Mouse (Mus musculus) lung, embryonic 16.5 days (tissue): ENCODE data around the gene Slc38a9. TPM values are rescaled to one million over a fixed set of nuclear protein-coding genes. Genes with fewer than 3 reads are reported as not detected.

Experiments
- ATAC-seq: fragments of 200-750 bp; cut with Nextera tagmentation; 2 replicates; pipeline ENCODE4 v1.8.0; 2017; ENCODE audit warnings: low read depth, mild to moderate bottlenecking, moderate library complexity
- H3K27ac ChIP-seq: fragments of 300-500 bp; sonication (generic); 2 replicates; pipeline ENCODE4 v1.5.1; 2014; ENCODE audit warnings: mild to moderate bottlenecking, control low read depth, low read length
- H3K27me3 ChIP-seq: fragments of 300-500 bp; sonication (generic); 2 replicates; pipeline ENCODE4 v1.6.1; 2014; ENCODE audit warnings: low read depth, low read length, mixed read lengths; ENCODE audit not compliant: control insufficient read depth, insufficient read depth
- H3K36me3 ChIP-seq: fragments of 300-500 bp; sonication (generic); 2 replicates; pipeline ENCODE4 v1.6.1; 2014; ENCODE audit warnings: low read length; ENCODE audit not compliant: control insufficient read depth, insufficient read depth
- H3K4me1 ChIP-seq: fragments of 300-500 bp; sonication (generic); replicated peaks from 2 replicates; pipeline ENCODE4 v1.6.1; 2014; ENCODE audit warnings: low read length, mixed read lengths; ENCODE audit not compliant: control insufficient read depth, insufficient read depth
- H3K4me2 ChIP-seq: fragments of 300-500 bp; sonication (generic); 2 replicates; pipeline ENCODE4 v1.6.1; 2014; ENCODE audit warnings: low read depth, low read length, control low read depth
- H3K4me3 ChIP-seq: fragments of 300-500 bp; sonication (generic); 2 replicates; pipeline ENCODE4 v1.5.1; 2014; ENCODE audit warnings: mild to moderate bottlenecking, low read length, control low read depth
- H3K9ac ChIP-seq: fragments of 300-500 bp; sonication (generic); 2 replicates; pipeline ENCODE4 v1.6.1; 2014; ENCODE audit warnings: low read length, control low read depth
- H3K9me3 ChIP-seq: fragments of 300-500 bp; sonication (generic); 2 replicates; pipeline ENCODE4 v1.6.1; 2016; ENCODE audit warnings: low read length; ENCODE audit not compliant: control insufficient read depth
- WGBS: fragments of 180-500 bp; shearing (Covaris S2); extraction: QIAGEN DNeasy Blood & Tissue Kit; methylation state at CpG from one replicate; pipeline ENCODE4 v1.1.7; 2014; 5-methylcytosine and 5-hydroxymethylcytosine counted together
- polyA plus RNA-seq: library from polyadenylated mRNA; unstranded; fragments of >200 nt; fragmentation: Nextera tagmentation; extraction: Ambion mirVana; gene quantifications from 2 replicates; pipeline ENCODE4 v1.2.1, GENCODE M21; 2015

Slc38a9 gene
- polyA plus RNA-seq, 1 experiment from 2014 or later: 15.7 TPM

DNA sequence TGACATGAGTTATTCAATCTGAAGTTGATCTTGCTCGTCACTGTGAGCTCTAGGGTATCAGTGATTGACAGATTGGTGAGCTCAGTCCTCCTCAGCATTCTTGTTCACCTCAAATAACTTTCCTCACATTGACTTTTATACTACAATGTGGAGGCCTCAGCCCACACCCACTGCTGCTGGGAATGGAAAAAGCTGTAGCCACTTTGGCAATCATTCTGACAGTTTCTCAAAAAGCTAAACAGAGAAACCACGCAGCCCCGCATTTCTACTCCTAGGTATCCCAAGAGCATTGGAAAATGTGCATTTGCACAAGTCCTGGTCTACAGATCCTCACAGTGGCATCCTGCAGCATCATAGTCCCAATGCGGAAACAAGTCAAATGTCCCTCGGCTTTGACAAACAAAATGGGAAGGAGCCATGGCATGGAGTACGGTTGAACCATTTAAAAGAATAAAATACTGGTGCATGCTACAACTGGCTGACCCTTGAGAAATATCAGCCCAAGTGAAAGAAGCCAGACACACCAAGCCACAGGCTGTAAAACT, 98.1 kb downstream of the Slc38a9 start:
- Histone ChIP-seq H3K4me3 (no peak overlapping the region), H3K36me3 (no peaks in the 10 kb centered on the region), H3K27me3 (no peaks in the 10 kb centered on the region), H3K9ac (no peak overlapping the region), H3K4me2 (no peak overlapping the region), H3K9me3 (no peaks in the 10 kb centered on the region), H3K27ac (no peak overlapping the region), H3K4me1 (peaks cover 18% of the 10 kb centered on the region)
- ATAC-seq: no peak
- WGBS: 82% methylated on average over 6 of the region's 6 CpGs

GRCm38 (mm10) chr13:112759364-112759763, 98.8 kb downstream of the Slc38a9 start:
- Histone ChIP-seq H3K4me3 (no peak overlapping the region), H3K27ac (no peak overlapping the region), H3K4me2 (no peak overlapping the region), H3K27me3 (no peaks in the 10 kb centered on the region), H3K9ac (no peak overlapping the region), H3K9me3 (no peaks in the 10 kb centered on the region), H3K36me3 (no peaks in the 10 kb centered on the region), H3K4me1 (peaks cover 25% of the 10 kb centered on the region)
- 85% methylated on average over 9 of the region's 9 CpGs for WGBS
- ATAC-seq: no peak

GRCm38 (mm10) chr13:112759777-112760537, 99.4 kb downstream of the Slc38a9 start:
- Histone ChIP-seq H3K27ac (no peak overlapping the region), H3K4me2 (no peak overlapping the region), H3K27me3 (no peaks in the 10 kb centered on the region), H3K9me3 (no peaks in the 10 kb centered on the region), H3K4me3 (no peak overlapping the region), H3K4me1 (peaks cover 24% of the 10 kb centered on the region), H3K9ac (no peak overlapping the region), H3K36me3 (no peaks in the 10 kb centered on the region)
- 56% methylated on average over 15 of the region's 15 CpGs for WGBS
- ATAC-seq: no peak

- H3K27ac ChIP-seq: no peak overlapping the region
These were observed 100.0 kb downstream of the Slc38a9 start for GRCm38 (mm10) chr13:112760538-112760881.

GRCm38 (mm10) chr13:112761787-112762186, 101.2 kb downstream of the Slc38a9 start:
- no peak overlapping the region for H3K4me3 ChIP-seq
- no peak for ATAC-seq
- WGBS: 40% methylated on average over 1 of the region's 1 CpGs
- H3K27me3 ChIP-seq: no peaks in the 10 kb centered on the region
- no peak overlapping the region for H3K4me2 ChIP-seq
- H3K27ac ChIP-seq: peak overlapping the region; percentile 52; the same call in 1 of the 2 replicates
- no peak overlapping the region for H3K9ac ChIP-seq
- H3K9me3 ChIP-seq: no peaks in the 10 kb centered on the region
- H3K36me3 ChIP-seq: no peaks in the 10 kb centered on the region
- H3K4me1 ChIP-seq: peaks cover 19% of the 10 kb centered on the region

More at GRCm38 (mm10) chr13:112760538-112760881, 100.0 kb downstream of the Slc38a9 start:
- Histone ChIP-seq H3K36me3 (no peaks in the 10 kb centered on the region), H3K4me3 (no peak overlapping the region), H3K27me3 (no peaks in the 10 kb centered on the region), H3K4me2 (no peak overlapping the region), H3K4me1 (peaks cover 22% of the 10 kb centered on the region), H3K9ac (no peak overlapping the region), H3K9me3 (no peaks in the 10 kb centered on the region)
- no peak for ATAC-seq
- WGBS: 26% methylated on average over 1 of the region's 1 CpGs

- no peaks in the 10 kb centered on the region for H3K36me3 ChIP-seq
- H3K27me3 ChIP-seq: no peaks in the 10 kb centered on the region
- H3K27ac ChIP-seq: no peak overlapping the region
- no peak overlapping the region for H3K9ac ChIP-seq
- no peak overlapping the region for H3K4me3 ChIP-seq
- WGBS: 51% methylated on average over 4 of the region's 4 CpGs
- no peak overlapping the region for H3K4me2 ChIP-seq
- no peak for ATAC-seq
- peaks cover 19% of the 10 kb centered on the region for H3K4me1 ChIP-seq
- H3K9me3 ChIP-seq: peaks cover 6% of the 10 kb centered on the region
These were observed 102.0 kb downstream of the Slc38a9 start for GRCm38 (mm10) chr13:112762548-112762947.

DNA sequence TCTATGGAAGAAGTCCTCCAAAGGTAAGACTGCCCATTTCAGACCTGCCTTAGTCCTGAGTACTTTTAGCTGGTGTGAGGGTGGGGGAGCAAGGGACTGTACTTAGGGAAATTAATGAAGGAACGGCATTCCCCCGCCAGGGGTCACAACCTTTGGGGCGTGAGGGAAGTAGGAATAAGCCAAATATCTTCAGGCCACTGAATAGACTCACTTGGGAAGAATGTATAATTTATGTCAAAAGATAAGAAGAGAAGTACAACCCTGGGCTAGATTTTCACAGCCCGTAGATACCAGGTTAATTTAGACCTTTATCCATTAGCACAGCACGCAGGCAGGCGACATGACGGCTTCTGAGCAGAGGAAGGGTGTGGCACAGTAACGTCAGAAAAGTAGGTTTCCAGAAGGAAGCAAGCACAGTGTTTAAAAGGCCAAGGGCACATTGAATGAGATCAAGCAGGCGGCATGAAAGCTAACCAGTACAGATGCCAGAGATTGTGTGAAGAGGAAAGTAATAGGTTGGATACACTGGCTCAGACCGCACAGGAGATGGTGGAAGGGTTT, 103.1 kb downstream of the Slc38a9 start:
- no peaks in the 10 kb centered on the region for H3K27me3 ChIP-seq
- no peak overlapping the region for H3K4me2 ChIP-seq
- H3K9me3 ChIP-seq: peaks cover 8% of the 10 kb centered on the region
- 52% methylated on average over 10 of the region's 10 CpGs for WGBS
- no peak overlapping the region for H3K4me3 ChIP-seq
- H3K36me3 ChIP-seq: no peaks in the 10 kb centered on the region
- no peak overlapping the region for H3K9ac ChIP-seq
- H3K4me1 ChIP-seq: peaks cover 19% of the 10 kb centered on the region
- H3K27ac ChIP-seq: peak overlapping the region; percentile 61; the same call in 1 of the 2 replicates
- no peak for ATAC-seq

DNA sequence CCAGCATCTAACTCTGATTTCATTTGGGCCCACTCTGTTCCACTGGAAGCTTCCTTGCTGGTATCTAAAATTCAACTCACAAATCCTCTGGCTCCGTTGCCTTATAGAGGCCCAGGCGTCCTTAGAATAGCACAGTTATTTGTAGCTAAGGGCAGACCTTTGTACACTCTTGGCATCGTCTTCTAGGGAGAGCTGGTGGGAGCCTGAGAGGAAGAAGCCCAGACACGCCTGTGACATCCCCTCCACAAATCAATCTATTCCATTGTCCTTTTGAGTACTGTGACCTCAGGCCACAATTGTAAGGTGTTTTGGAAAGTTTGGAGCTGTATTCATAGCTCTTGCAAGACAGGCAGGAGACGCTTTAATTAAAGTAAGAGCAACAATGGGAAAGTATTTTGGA, 104.0 kb downstream of the Slc38a9 start:
- H3K4me1 ChIP-seq: peaks cover 19% of the 10 kb centered on the region
- no peak overlapping the region for H3K4me2 ChIP-seq
- ATAC-seq: peak; percentile 63
- H3K4me3 ChIP-seq: no peak overlapping the region
- H3K27ac ChIP-seq: peak overlapping the region; percentile 61; the same call in 1 of the 2 replicates
- peaks cover 8% of the 10 kb centered on the region for H3K9me3 ChIP-seq
- 64% methylated on average over 5 of the region's 5 CpGs for WGBS
- no peaks in the 10 kb centered on the region for H3K36me3 ChIP-seq
- H3K27me3 ChIP-seq: no peaks in the 10 kb centered on the region
- no peak overlapping the region for H3K9ac ChIP-seq

- Histone ChIP-seq H3K4me1 (peaks cover 22% of the 10 kb centered on the region), H3K4me3 (no peak overlapping the region), H3K36me3 (no peaks in the 10 kb centered on the region), H3K27me3 (no peaks in the 10 kb centered on the region), H3K4me2 (no peak overlapping the region), H3K27ac (no peak overlapping the region), H3K9ac (no peak overlapping the region), H3K9me3 (peaks cover 8% of the 10 kb centered on the region)
- no peak for ATAC-seq
- WGBS: 79% methylated on average over 3 of the region's 3 CpGs
These were observed 105.1 kb downstream of the Slc38a9 start for GRCm38 (mm10) chr13:112765654-112766053.
